Mouse (Mus musculus): ENCODE measurements around the gene Dhx33. TPM values are rescaled to one million over a fixed set of nuclear protein-coding genes. Genes with fewer than 3 reads are reported as not detected.

The Dhx33 gene
- polyA plus RNA-seq, 1 experiment from 2014 or later = 12.3 TPM

DNA sequence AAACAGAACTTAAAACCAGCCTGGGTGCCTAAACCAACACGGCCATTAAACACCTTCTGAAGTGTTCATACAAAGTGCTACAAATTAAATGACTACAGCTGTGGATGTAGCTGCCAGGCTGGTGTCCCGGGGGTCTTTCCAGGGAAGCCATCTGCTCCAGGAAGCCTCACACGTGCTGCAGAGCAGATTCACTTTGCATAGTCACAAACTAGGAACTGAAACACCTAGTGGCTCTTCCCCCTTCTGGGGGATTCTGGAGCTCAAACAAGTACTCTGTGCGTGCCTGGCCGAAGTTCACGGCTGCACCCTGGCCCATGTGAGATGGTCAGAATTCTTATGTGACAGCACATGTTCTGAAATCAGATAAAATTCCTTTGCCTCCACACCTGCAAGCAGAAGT, 24.0 kb downstream of the Dhx33 start:
- Histone ChIP-seq H3K27ac (replicated peaks) (no peak overlapping the region), H3K27me3 (replicated peaks) (no peaks in the 10 kb centered on the region), H3K36me3 (peaks cover 68% of the 10 kb centered on the region), H3K9me3 (replicated peaks) (no peaks in the 10 kb centered on the region), H3K9ac (replicated peaks) (no peak overlapping the region), H3K4me2 (no peak overlapping the region), H3K4me3 (replicated peaks) (no peak overlapping the region), H3K4me1 (peaks cover 17% of the 10 kb centered on the region)
- no peak for ATAC-seq (ENCODE audit: low FRiP score)
- WGBS = 76% methylated on average over 6 of the region's 6 CpGs

DNA sequence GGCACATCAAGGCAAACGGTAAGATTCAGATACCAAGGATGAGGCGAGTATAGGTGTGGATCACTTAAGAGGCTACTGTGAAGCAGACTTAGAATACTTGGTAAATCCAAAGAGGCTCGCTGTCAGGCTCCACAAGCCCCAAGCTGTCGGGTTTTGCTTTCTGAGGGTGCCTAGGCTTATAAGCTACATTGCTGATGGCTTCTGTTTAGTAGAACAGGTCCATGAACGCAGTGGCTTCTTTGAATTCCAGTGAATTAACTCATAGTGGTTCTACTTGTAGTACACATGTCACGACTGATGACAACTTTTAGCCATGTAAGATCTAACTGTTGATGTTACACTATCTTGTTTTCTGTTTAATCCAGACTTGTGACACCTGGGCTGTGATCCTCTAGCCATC, 26.9 kb downstream of the Dhx33 start:
- H3K9ac ChIP-seq (replicated peaks) = no peak overlapping the region
- ATAC-seq (ENCODE audit: low FRiP score) = no peak
- H3K4me3 ChIP-seq (replicated peaks) = no peak overlapping the region
- peaks cover 81% of the 10 kb centered on the region for H3K36me3 ChIP-seq
- peaks cover 14% of the 10 kb centered on the region for H3K4me1 ChIP-seq
- 90% methylated on average over 6 of the region's 6 CpGs for WGBS
- H3K27me3 ChIP-seq (replicated peaks) = no peaks in the 10 kb centered on the region
- no peak overlapping the region for H3K27ac ChIP-seq (replicated peaks)
- H3K4me2 ChIP-seq = no peak overlapping the region
- no peaks in the 10 kb centered on the region for H3K9me3 ChIP-seq (replicated peaks)

DNA sequence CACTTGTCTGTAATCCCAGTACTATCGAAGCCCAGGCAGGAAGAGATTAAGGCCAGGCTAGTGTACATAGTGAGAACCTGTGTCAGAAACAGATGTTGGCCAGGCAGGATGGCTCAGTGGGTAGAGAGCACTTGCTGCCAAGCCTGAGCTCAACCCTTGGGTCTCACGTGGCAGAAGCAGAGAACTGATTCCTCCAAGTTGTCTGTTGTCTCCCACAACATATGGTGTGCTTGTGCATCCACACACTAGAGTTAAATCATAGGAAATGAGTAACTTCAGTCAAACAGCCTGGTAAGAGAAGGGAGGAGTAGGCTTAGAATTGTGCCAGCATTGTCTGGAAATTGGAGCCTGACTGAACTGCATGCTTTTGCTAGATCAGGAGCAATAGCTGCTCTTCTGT, 29.0 kb downstream of the Dhx33 start:
- no peaks in the 10 kb centered on the region for H3K9me3 ChIP-seq (replicated peaks)
- no peak overlapping the region for H3K9ac ChIP-seq (replicated peaks)
- H3K27me3 ChIP-seq (replicated peaks) = no peaks in the 10 kb centered on the region
- no peak overlapping the region for H3K4me2 ChIP-seq
- H3K36me3 ChIP-seq = peaks cover 72% of the 10 kb centered on the region
- ATAC-seq (ENCODE audit: low FRiP score) = no peak
- peaks cover 9% of the 10 kb centered on the region for H3K4me1 ChIP-seq
- 82% methylated on average over 2 of the region's 2 CpGs for WGBS
- no peak overlapping the region for H3K4me3 ChIP-seq (replicated peaks)
- no peak overlapping the region for H3K27ac ChIP-seq (replicated peaks)

DNA sequence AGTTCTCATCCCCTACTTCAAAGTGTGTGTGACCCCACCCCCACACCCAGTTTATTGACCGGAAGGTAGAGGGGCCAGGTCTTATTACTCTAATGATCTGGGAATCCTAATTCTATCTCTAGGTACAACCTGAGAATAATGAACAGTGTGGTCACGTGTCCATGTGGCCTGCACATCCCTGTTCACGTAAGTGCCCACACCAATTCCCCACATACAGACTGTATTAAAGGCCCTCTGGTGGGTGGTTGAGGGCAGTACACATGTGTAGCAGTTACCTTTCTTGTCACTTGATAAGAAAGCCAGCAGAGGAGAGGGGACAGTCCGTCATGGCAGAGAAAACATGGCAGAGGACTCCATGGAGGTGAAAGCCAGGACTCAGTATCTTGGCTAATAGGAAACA, 30.3 kb downstream of the Dhx33 start:
- Histone ChIP-seq H3K27me3 (replicated peaks) (no peaks in the 10 kb centered on the region), H3K27ac (replicated peaks) (no peak overlapping the region), H3K4me1 (peaks cover 9% of the 10 kb centered on the region), H3K9me3 (replicated peaks) (no peaks in the 10 kb centered on the region), H3K36me3 (peaks cover 61% of the 10 kb centered on the region), H3K9ac (replicated peaks) (no peak overlapping the region), H3K4me2 (no peak overlapping the region), H3K4me3 (replicated peaks) (no peak overlapping the region)
- no peak for ATAC-seq (ENCODE audit: low FRiP score)
- 74% methylated on average over 4 of the region's 4 CpGs for WGBS

DNA sequence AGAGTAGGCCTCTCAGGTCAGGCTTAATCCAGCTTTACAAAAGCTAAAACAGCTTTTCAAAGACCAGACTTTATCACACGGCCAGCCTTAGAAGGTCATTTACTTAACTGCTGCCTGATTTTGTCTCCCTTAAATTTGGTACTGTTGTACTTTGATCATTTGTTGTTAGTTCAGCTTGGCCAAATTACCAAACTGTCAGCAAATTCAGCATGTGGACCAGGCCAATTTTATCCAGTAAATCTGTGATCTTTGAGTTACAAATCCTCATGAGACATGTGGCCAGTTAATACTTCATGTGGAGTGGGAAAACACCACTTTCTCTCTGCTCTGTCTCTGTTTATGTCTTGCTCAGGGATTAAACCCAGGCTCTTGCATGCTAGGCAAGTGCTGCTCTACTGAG, 31.7 kb downstream of the Dhx33 start:
- no peaks in the 10 kb centered on the region for H3K27me3 ChIP-seq (replicated peaks)

DNA sequence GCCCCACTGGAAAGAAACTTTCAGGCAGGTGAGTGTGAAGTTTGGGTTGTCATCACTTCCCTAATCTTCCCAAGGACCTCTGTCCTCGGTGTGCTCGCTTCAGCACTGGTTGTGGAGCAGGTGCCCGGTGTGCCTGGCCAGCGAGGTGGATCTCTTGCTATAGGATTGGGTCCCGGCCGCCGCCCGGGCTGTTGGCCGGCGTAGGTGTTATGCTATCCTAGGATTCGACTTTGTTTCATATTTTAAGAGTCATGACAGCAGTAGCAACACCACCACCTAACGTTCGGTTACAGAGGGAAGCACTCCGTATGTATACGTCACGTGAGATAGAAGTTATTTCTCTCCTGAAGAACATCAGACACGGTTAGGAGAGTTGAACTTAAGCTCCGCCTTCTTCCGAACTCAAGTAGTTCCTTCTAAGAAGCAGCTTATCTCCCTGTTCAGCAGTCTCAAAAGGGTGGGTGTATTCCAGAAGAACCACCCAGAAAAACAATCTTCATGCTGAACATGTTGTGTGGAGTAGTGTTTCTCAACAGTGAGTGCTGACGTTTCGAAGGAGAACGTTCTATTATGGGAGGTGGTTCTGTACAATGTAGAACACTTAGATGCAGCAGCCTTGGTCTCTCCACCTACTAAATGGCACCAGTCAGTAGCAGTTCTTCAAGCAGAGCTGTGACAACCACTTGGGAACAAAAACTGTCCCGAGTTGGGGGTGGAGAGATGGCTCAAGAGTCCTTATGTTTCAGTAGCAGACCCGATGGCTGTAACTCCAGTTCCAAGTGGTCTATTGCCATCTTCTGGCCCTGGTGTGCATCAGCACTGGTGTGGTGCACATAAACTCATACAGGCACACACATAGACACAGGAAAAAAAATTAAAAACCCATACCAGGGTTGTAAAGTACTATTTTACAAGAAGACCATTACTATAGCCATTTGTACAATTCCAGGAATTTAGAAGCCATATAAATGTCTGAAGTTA, 33.4 kb downstream of the Dhx33 start:
- H3K4me3 ChIP-seq (replicated peaks) = peak overlapping the region; percentile 95
- peak overlapping the region; percentile 91 for H3K4me2 ChIP-seq
- peak overlapping the region; percentile 94 for H3K27ac ChIP-seq (replicated peaks)
- H3K36me3 ChIP-seq = peaks cover 41% of the 10 kb centered on the region
- H3K27me3 ChIP-seq (replicated peaks) = no peaks in the 10 kb centered on the region
- WGBS = 18% methylated on average over 24 of the region's 24 CpGs
- H3K9ac ChIP-seq (replicated peaks) = peak overlapping the region; percentile 68
- peaks cover 23% of the 10 kb centered on the region for H3K4me1 ChIP-seq
- H3K9me3 ChIP-seq (replicated peaks) = no peaks in the 10 kb centered on the region
- ATAC-seq (ENCODE audit: low FRiP score) = peak; percentile 28

More for the DNA sequence above, 31.7 kb downstream of the Dhx33 start:
- Histone ChIP-seq H3K36me3 (peaks cover 48% of the 10 kb centered on the region), H3K27ac (replicated peaks) (no peak overlapping the region), H3K9me3 (replicated peaks) (no peaks in the 10 kb centered on the region), H3K9ac (replicated peaks) (no peak overlapping the region), H3K4me2 (no peak overlapping the region), H3K4me3 (replicated peaks) (no peak overlapping the region), H3K4me1 (peaks cover 20% of the 10 kb centered on the region)
- 71% methylated on average over 1 of the region's 1 CpGs for WGBS
- no peak for ATAC-seq (ENCODE audit: low FRiP score)

DNA sequence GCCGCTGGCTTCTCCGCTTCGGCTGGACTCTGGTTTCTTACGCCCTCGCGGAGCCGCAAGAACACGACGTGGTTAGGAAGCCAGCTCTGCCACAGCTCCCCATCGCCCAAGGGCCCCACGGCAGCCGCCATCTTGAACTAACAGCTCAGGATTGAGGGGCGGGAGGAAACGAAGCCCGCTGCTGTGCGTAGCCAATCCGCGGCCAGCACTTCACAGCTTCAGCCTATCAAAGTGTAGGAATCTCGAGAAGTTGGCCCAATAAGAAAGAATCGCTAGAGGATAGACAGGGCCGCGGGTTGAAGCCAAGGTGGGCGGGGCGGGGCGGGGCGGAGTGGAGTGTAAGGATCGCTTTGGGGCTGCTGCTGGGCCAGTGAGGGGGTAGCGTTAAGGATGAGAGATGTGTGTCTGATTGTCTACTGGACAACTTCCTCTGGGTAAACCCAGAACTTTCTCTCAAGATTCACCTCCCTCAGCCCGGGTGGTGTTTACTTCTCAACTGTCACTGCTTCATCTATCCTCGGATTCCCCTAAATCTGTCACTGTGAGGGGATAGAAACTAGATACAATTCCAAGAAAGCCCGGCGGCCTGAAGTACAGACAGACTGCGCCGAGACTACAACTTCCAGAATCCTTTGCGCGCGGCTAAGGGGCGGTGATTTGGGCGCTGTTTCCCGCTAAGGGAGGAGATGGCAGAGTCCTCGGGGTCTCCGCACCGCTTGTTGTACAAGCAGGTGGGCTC, 34.2 kb downstream of the Dhx33 start, which contains the start of the genes Nup88 and Rpain:
Nup88 (minus strand) TSS at position 153 of the 739 bp plus-strand sequence.
Rpain (plus strand) TSS at position 393 of the 739 bp plus-strand sequence.
- under 1% methylated on average over 43 of the region's 43 CpGs for WGBS
- H3K9ac ChIP-seq (replicated peaks) = peak within 1 kb of the TSS; percentile 99
- peaks cover 23% of the 10 kb centered on the region for H3K4me1 ChIP-seq
- peak; percentile 98 for ATAC-seq (ENCODE audit: low FRiP score)
- no peaks in the 10 kb centered on the region for H3K27me3 ChIP-seq (replicated peaks)
- H3K36me3 ChIP-seq = peaks cover 40% of the 10 kb centered on the region
- peak within 1 kb of the TSS; percentile 91 for H3K4me2 ChIP-seq
- H3K27ac ChIP-seq (replicated peaks) = peak within 1 kb of the TSS; percentile 94
- no peaks in the 10 kb centered on the region for H3K9me3 ChIP-seq (replicated peaks)
- peak within 1 kb of the TSS; percentile 95 for H3K4me3 ChIP-seq (replicated peaks)

DNA sequence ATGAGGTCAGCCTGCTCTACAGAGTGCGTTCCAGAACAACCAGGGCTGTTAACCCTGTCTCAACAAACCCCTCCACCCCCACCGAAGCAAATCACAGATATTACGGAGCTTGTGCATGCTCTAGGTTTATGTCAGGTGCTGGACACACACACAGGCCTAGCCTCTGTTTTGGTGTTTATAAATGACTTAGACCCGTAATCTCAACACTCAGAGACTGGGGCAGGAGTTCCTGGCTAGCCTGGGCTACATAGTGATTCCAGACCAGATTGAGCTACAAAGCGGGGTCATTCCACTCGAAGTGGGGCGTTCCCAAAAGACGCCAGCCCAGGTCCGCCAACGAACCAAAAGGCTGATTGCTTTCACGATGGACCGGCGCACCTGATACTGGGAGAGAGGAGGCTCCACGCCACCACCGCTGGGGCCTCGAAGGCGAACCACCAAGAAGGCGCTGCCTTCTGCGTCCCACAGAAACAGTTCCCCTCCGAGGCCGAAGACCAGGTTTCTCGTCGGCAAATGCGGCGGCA, 34.9 kb downstream of the Dhx33 start:
- H3K4me3 ChIP-seq (replicated peaks) = peak overlapping the region; percentile 95
- H3K9me3 ChIP-seq (replicated peaks) = no peaks in the 10 kb centered on the region
- ATAC-seq (ENCODE audit: low FRiP score) = peak; percentile 12; the same call in 1 of the 2 replicates
- peaks cover 40% of the 10 kb centered on the region for H3K36me3 ChIP-seq
- peak overlapping the region; percentile 99 for H3K9ac ChIP-seq (replicated peaks)
- peak overlapping the region; percentile 94 for H3K27ac ChIP-seq (replicated peaks)
- peak overlapping the region; percentile 78 for H3K4me2 ChIP-seq
- H3K27me3 ChIP-seq (replicated peaks) = no peaks in the 10 kb centered on the region
- H3K4me1 ChIP-seq = peaks cover 23% of the 10 kb centered on the region
- under 1% methylated on average over 25 of the region's 25 CpGs for WGBS

DNA sequence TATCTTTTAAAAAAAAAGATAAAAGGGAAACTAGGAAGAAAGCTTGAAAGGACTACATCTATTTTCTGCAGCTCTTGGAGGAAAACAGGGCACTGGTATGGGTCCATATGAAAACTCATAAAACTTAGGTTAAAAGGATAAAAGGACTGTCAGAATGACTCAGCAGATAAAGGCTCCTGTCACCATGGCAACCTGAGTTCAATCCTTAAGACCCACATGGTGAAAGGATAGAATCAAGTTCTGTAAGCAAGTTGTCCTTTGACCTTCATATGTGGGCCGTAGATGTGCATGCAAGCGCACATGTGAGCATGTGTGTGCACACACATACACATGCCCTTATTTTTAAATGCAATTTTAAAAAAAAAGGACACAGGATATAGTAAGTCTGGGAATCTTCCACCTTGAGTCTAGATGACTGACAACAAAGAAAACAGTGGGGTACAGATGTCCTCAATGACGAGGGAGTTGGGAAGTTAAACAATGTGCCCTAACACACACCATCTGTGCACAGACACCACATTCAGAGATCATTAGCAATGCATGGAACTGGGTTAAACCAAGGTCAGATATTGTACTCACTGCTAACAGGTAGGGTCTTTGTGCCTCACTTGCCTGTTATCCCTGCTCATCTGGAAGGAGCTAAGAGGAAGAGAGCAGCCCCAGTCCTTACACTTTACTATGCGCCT, 39.9 kb downstream of the Dhx33 start:
- H3K9ac ChIP-seq (replicated peaks) = no peak overlapping the region
- H3K4me2 ChIP-seq = no peak overlapping the region
- no peak for ATAC-seq (ENCODE audit: low FRiP score)
- H3K4me1 ChIP-seq = peaks cover 14% of the 10 kb centered on the region
- no peaks in the 10 kb centered on the region for H3K27me3 ChIP-seq (replicated peaks)
- WGBS = 72% methylated on average over 4 of the region's 4 CpGs
- no peak overlapping the region for H3K27ac ChIP-seq (replicated peaks)
- H3K9me3 ChIP-seq (replicated peaks) = no peaks in the 10 kb centered on the region
- H3K36me3 ChIP-seq = peaks cover 67% of the 10 kb centered on the region
- no peak overlapping the region for H3K4me3 ChIP-seq (replicated peaks)

DNA sequence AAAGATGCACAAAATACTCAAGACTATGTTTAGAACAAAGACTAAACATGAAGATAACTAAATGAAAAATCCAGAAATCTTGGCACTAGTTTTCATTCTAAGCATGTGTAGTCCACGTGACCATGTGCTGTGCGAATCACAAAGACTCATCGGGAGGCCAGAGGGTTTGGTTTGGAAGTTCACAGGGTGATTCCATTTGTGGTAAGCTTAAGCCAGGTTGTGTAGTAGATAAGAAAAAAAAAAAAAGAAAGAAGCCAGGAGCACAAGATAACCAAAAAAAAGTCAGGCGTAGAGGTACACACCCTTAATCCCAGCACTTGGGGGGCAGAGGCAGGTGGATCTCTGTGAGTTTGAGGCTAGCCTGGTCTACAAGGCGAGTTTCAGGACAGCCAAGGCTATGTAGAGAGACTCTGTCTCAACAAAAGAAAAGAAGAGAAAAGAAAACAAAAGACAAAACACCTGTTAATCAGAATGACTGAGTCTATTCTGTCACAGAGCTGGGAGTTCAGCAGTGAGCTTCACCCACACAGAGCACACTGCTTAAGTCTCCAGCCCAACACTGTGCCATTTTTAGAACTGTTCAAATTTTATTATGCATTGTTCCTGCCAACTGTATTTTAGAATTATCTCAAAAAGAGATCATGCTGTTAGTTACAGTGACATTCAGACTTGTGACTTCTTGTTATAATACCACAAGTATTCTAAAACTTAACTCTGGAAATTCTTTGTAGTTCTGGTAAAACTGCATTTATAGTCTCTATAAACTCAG, 43.3 kb downstream of the Dhx33 start:
- Histone ChIP-seq H3K4me3 (replicated peaks) (no peak overlapping the region), H3K27ac (replicated peaks) (no peak overlapping the region), H3K4me2 (no peak overlapping the region), H3K9me3 (replicated peaks) (no peaks in the 10 kb centered on the region), H3K27me3 (replicated peaks) (no peaks in the 10 kb centered on the region), H3K36me3 (peaks cover 88% of the 10 kb centered on the region), H3K9ac (replicated peaks) (no peak overlapping the region), H3K4me1 (no peaks in the 10 kb centered on the region)
- 89% methylated on average over 5 of the region's 5 CpGs for WGBS
- ATAC-seq (ENCODE audit: low FRiP score) = no peak
